Mouse (Mus musculus) cerebral cortex, adult 2 months (tissue): Measurements from ENCODE around the gene Lrpap1.

Experiments
- WGBS: fragments of 180-500 bp; shearing (Covaris S2); methylation state at CpG from one replicate; pipeline ENCODE4 v1.1.7; 2018; 5-methylcytosine and 5-hydroxymethylcytosine counted together

Lrpap1 gene

DNA sequence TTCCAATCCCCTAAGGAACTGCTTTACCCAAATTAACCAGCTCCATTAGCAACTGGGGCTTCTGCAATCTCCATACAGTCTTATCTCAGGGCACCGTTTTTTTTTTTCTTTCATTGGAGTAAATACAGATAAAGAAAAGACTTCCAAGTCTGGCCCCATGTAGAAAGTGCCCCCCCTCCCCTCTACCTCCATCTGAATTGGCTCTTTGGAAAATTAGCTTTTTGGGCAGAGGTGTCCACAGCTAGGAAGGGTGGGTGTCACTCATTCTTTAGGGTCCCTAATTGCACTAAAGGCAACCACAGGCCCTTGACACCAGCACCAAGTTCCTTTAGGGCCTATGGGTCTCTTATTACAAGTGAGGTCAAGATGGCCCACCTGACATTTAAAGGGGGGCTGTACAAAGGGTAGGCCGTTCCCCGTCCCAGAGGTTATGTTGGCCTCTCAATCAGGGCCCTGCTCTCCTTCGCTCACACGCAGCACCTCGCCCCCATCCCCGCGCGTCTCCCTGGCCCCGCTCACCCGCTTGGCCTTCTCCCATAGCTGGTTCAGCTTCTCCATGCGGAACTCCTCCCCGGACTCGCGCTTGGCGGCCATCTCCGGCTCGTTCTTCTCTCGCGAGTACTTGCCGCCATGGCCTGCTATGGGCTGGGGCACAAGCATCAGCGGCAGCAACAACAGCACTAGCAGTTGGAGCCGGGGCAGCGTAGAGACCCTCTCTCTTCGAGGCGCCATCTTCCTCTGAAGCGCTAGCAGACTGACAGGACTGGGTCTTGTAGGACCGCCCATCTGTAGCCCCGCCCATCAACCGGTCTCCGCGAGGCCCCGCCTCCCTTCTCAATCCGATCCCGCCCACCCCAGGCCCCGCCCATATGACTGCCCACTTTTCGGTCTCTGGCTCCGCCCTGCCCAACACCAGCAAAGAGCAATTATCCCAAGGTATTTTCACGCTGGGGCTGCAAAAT lies at the start of gene Lrpap1:
TSS of gene Lrpap1 (minus strand) at position 807 of the 962 bp plus-strand sequence.
- WGBS: 1% methylated on average over 39 of the region's 39 CpGs

DNA sequence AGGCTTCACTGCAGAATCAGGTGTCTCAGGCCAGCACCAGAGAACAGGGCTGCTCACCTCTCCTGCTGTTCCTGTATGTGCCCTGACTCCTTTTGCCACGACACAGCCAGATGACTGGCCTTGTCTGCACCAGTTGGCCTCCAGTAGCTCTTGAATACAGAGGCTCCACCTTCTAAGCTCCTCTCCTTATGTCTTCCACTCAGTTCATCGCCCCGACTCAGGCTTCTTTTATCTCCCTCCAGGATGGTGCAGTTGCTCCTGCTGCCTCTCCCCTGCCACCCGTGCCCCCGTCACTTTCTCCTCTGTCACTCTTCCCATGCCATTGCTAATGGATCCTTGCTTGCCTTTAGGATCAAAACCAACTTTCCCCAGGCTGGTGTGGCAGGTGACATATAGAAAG lies 44.4 kb upstream of the Lrpap1 start:
- WGBS: 87% methylated on average over 5 of the region's 5 CpGs

DNA sequence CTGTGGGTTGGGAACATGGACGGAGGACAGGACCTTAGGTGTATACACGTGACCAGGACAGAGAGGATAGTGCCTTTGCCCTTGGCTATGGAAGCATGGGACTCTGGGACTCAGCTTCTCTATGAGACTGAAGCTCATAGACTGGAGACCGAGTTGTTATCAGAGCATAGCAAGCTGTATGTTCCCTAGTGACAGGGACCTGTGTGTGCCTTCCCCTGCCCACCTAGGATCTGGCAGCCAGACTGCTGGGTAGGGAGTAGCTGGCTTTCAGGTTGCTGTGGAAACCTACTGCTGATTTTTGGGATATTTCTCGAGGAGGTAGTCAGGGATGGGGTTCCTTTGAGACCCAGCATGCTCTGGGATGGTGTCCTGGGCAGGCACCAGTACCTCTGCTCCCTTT lies 44.0 kb upstream of the Lrpap1 start:
- 77% methylated on average over 4 of the region's 4 CpGs for WGBS

DNA sequence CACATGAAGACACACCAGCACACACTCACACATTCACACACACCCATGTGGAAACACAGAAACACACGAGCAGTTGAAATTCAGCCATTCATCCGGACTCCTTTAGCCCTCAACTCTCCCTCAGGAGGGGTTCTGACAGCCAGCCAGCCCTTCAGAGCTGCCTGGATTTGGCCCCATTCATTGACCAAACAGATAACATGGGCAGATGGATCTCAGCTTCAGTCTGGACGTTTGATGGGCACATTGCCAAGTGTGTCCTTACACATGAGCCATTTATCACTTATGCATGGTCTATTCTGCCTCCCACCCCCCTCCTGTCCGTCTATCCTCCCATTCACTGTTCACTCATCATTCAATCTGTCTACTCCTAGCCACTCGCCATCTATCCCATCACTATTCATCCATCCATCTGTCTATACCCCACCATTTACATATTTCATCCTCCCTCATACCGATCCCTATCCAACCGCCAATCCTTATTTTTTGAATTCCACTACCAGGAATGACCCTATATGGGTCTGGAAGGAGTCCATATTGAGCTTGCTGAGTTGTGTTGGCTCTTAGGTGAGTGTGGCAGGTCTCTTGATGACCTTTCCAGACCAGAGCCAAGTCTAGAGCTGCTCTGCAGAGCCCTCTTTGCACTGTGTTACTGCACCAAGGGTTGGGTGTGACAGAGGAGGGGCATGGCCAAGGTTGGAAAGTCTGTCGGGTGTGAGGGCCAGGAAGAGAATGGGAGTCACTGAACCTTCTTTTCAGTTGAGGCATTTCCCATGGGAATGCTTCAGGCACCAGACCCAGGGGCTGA lies 42.6 kb upstream of the Lrpap1 start:
- 54% methylated on average over 8 of the region's 8 CpGs for WGBS

DNA sequence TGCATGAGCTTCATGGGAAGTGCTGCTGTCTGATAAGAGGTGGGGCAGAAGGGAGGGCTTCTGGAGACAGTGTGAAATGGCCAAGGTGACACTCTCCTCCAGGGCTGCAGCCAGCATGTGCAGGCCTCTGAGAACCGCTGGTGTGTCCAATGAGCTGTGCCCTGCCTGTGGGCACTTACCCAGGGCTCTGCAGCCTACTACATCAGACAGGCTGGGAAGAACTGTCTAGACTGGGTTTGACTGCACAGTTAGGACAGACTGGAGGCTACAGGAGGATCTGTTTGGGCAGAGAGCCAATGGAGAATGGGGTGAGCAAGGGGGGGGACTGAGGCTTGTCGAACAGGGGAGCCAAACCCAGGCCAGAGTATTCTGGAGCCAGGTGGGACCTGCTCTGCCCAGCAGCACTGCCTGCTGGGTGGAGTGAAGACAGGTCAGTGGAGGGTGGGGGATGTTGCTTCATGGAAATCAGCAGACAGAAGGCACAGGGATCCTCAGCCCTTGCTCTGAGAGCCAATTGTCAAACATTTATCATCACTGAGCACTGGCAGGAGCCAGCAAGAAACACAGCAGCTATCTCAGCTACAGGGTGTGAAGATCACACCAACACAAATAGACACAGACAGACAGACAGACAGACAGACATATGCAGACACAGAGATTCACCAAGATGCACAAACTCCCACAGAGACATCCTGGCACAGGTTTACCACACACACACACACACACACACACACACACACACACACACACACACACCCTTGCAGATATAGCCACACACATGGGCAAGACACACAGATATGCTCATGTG lies 41.8 kb upstream of the Lrpap1 start:
- WGBS: 29% methylated on average over 2 of the region's 2 CpGs

DNA sequence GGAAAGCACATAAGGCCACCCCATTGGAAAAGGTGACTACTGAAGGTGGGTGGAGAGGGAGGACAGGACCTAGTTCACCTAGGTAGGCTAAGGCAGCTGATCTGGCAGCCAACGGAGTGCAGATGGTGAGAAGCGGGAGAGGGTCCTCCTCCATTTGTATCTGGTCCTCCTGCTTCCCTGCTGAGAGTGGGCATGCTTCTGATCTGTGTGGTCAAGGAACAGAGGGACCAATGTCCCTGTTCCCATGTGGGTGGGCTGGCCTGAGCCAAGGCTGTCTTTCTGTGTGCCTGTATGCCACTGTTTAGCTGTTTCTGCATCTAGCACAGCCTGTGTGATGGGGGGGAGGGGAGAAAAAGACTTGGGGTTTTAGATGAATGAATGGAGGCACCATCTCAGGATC lies 41.2 kb upstream of the Lrpap1 start:
- WGBS: 87% methylated on average over 2 of the region's 2 CpGs

DNA sequence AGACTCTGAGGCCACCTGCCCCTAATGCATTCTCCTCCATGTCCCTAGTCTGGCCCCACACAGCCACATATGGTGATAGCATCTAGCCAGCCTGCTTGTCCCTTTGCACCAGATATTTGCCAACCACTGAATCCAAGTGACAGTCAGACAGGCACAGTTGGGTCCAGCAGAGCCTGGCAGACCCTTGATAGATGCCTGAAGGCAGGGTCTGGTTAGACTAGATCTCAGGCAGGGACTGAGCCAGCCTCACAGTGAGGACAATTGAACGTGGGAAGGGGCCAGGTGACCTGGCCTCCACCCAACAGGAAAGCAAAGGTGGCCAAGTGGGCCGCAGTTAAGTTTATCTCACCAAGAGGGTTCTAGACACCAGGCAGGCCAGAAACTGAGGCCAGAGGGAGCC lies 39.1 kb upstream of the Lrpap1 start:
- WGBS: 66% methylated on average over 2 of the region's 2 CpGs

DNA sequence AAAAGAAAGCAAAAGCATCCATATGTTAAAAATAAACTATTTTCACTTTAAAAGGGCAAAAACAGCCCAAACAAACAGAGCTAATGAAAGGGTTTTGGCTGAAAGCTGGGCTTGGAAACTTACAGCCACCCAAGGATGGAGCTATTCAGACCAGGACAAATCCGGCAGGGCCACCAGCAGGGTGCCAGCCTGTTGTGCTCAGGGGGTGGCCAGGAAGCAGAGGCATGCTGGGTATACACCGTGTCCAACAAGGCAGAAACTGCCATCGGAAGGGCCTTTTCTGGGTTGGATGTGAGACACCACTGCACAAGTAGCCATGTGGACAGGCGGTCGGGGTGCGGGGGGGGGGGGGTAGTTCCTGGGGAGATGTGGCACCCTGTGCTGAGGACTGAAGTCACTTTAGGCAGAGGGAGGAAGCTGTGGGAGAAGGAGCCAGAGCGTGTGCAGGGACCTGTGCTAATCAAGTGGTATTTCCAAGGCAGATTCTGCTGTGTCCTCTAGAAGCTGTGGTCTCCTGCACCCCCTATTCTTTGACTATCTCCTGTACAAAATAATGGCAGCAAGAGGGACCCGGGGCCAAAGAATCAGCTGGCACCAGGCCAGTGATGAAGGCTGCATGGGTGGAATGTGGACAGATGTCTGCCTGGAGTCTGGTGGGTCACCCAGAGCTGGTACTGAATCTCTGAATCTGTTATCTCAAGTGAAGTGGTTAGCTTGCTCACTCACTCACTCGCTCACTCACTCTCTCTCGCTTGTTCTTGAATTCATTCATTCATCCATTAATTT lies 38.1 kb upstream of the Lrpap1 start:
- 56% methylated on average over 10 of the region's 10 CpGs for WGBS

DNA sequence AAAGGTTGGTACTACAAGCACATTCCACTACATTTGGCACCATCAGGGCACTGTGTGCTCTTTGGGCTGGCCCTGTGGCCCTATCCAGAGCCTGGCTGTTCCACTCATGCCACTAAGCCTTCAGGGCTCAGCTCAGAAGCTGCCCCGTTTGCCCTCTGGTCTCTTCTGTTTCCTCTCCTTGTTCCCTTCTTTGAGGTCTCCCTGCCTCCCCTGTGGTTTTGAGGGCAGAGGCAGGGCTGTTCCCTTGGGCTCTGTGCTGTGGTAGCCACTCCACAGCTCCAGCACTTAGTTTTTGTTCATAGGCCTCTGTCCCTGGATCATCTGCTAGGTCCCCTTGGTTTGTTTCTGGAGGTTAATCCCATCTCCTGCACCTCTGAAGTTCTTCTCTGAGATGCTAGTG lies 37.3 kb upstream of the Lrpap1 start:
- WGBS: 82% methylated on average over 1 of the region's 1 CpGs

DNA sequence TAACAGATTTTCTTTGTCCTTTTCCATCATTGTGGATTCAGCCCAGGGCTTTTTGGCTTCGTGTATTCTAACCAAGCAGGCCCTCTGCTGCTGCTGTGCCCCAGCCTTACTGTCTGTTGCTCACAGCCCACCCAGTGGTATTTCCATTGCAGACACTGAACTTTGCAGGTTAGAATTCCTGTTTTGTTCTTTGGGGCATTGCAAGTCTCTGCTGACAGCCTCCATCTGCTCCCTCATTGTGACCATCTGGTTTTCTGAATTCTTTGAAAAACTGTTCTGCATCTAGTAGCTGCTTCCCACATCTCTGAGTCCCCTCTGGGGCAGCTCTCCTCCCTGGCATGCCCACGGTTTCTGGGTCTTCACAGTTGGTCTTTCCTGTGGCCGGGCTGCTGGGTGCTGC lies 35.8 kb upstream of the Lrpap1 start:
- WGBS: 21% methylated on average over 3 of the region's 3 CpGs

DNA sequence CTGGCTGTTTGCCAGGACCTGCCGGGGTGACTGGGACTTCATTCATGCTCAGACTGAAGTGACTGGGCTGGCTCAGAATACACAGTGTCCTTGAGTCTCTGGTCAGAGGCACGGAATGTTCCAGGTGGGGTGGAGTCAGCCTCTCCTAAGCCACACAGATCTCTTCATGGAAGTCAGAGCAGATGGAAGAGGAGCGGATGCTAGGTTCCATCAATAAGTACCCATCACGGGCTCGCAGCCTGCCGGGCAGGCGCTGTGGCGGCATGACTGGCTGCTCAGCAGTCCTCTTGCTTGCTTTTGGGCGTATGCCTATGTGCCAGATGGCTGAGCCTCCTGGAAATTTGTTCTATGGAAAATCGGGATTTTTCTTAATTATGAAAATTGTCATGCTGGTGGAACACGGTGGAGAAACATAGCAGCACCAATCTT lies 32.6 kb upstream of the Lrpap1 start:
- 20% methylated on average over 11 of the region's 11 CpGs for WGBS

DNA sequence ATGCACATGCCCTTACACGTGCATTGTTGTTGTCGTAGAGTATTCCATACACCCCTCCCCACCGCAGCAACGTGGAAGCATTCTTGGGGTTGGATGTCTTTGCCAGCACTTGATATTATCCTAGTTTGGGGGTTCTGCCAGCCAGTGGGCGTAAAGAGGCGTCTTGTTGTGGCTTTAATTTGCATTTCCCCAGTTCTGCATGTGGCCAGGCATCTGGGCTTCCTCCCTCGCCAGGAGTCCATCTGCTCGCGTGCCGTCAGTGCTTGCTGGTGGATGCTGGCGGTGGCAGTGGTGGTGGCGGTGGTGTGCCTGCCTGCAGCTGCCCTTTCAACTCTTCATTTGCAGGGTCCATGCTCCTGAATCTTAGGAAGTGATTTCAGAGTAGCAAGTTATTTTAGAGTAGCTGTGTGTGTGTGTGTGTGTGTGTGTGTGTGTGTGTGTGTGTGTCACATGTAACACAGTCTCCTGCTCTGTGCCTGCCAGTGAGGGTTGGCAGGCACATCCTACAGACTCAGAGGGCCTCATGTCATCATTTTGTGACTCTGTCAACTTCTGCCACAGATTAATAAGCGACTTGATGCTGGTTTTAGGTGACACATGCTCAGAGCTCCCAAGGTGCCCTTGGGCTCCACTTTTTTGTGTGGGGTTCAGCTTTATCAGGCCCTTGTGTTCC lies 32.1 kb upstream of the Lrpap1 start:
- WGBS: 23% methylated on average over 13 of the region's 13 CpGs

DNA sequence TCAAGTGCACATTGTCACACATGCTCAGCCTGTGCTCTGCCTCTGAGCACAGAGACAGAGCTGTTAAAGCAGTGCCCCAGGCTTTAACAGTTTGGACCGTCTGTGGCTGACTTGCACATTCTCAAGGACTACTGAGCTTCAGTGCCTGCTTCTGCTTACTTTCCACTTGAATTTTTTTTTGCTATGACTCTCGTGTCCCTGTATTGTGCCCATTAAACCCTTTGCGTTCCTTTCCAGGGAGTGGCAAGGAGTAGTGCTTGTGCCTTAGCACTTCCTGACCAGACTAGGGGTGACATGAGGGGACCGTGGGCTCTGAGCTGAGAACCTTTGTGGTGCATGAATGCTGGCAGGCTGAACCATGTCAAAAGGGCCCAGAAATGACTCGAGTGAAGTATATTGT lies 30.3 kb upstream of the Lrpap1 start:
- WGBS: 79% methylated on average over 5 of the region's 5 CpGs

DNA sequence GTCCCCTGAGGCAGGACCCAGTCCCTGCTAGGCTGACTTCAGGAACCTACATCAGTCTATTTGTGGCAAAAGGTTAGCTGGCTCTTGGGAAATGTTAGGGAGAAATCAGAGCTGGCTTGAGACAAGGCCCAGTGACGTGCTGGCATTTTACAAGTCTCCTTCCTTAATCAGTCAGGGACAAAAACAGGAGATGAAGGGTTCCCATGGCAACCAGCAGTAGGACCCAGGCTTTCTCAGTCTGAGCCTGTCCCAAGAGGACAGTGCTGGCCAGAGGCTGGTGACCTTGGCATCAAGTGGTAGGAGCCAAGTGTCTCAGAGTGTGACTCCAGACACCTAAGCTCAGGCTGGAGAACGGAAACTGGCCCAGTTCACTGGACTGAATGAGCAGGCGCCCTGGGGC lies 28.7 kb upstream of the Lrpap1 start:
- 86% methylated on average over 3 of the region's 3 CpGs for WGBS

DNA sequence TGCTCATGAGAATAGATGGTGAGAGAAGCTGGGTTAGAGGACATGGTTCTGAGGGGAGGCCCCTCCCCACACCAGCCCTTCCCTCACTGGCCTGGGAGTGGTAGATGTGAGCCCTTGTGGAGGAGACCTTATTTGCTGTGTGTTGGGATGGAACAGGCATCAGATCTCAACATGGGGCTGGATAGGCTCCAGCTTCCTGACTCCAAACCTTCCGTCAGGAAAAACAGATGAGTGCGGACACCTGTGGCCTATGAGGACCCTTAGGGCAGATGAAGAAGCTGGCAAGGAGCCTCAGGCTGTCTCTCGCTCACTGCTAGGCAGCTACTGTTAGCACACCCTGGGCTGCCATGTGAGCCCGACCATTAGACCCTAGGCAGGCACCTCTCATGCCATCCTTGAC lies 27.9 kb upstream of the Lrpap1 start:
- 88% methylated on average over 4 of the region's 4 CpGs for WGBS

DNA sequence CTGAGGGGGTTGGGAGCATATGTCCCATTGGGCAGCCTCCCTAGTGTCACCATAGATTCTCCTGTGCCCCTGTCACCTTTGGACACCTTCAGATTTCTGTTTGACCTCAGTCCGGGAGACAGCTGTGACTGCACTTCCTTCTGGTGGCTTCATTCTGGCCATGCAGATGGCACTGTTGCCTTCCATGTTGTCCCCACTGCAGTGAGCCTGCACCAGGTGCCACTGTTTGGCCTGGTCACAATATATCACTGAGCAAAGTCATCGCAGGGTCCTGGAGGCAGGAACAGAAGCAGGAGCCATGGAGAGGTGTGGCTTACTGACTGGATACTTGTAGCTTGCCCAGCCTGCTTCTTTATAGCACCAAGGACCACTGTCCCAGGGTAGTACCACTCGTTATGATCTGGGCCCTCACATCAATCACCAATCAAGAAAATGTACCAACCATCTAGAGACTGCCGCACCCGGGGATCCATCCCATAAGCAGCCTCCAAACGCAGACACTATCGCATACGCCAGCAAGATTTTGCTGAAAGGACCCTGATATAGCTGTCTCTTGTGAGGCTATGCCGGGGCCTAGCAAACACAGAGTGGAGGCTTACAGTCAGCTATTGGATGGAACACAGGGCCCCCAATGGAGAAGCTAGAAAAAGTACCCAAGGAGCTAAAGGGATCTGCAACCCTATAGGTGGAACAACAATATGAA lies 26.9 kb upstream of the Lrpap1 start:
- WGBS: 94% methylated on average over 9 of the region's 9 CpGs

DNA sequence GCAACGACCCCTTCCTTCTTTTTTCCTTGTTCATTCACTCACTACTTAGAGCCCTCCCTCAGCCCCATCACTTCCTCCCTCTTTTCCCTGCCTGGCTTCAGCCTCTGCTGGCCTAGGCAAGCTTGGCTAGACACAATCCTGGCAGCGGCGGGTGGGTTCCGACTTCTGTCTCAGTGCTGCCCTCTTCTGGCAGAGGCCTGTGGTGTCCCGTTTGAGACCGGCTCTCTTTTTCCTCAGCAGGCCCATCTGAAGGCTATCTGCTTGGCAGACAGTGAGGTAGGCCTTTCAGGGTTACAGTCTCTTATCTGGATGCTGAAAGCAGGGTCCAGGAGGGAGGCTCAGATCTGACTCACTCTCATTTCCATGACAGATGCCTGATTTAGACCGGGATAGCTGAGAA lies 26.2 kb upstream of the Lrpap1 start:
- WGBS: 15% methylated on average over 7 of the region's 7 CpGs

DNA sequence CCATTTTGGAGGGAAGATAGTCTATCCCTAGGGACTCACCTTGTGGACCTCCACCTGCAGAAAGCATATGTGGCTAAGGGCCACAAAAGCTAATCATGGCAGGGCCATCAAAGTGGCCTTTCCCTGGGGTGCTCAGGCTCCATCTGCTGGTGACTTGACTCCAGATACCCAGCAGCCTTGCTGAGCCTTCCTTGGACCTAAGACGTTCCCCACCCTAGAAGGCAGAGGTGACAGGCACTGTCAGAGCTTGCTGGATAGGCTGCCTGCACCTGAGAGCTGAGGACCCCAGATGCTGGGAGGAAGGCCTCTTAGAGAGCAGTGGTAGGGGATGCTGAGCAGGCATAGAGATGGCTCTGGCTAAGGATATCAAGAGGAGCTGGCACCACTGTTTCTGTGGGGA lies 25.7 kb upstream of the Lrpap1 start:
- 32% methylated on average over 1 of the region's 1 CpGs for WGBS

DNA sequence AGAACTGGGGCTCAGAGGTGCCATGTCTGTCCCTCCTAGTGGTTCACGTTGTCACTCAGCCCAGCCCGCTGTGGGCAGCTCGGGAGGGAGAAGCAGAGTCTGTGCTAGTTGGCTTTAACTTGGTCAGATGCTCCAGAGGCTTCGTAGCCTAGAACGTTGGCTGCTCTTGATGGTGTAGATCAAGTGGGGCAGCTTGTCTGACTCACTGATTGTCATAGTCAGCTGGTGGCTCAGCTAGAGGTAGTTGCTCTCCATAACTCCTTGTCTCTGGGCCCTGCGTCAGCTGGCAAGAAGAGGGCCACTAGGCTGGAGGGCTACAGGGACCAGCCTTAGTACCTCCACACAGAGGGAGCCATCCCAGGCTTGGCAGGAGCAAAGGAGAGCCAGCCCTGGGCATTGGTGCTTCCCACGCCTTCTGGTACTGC lies 24.2 kb upstream of the Lrpap1 start:
- 66% methylated on average over 7 of the region's 7 CpGs for WGBS

DNA sequence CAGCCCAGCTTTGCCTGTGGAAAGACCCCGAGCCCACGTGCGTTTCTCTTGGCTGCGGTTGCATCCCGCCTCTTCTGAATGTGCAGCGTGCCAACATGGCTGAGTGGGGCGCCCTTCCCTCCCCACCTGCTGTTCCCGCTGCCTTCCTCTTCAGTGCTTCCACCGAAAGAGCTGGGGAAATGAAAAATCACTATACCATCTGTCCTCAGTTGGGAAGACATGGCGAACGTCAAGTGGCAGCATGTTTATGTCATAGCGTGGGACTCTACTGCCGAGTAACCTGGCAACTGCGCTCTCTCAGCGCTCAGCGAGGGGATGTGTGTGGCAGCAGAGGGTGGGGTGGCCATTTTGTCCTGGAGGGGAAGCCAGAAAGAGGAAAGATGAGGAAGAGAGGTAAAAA lies 23.6 kb upstream of the Lrpap1 start:
- WGBS: 50% methylated on average over 16 of the region's 16 CpGs
